Mouse (Mus musculus) urinary bladder, postnatal 14 days (tissue): ENCODE data around the gene Gnb3.
"Not testable (repeated sequence)": the region's sequence is repeated elsewhere in the genome, so short reads cannot be mapped to it uniquely, and the experiment has no call there.

Experiments used
- DNase-seq: peaks from one replicate; pipeline ENCODE4 v3.0.0; 2021; ENCODE audit warnings: low spot score

The Gnb3 gene

DNA sequence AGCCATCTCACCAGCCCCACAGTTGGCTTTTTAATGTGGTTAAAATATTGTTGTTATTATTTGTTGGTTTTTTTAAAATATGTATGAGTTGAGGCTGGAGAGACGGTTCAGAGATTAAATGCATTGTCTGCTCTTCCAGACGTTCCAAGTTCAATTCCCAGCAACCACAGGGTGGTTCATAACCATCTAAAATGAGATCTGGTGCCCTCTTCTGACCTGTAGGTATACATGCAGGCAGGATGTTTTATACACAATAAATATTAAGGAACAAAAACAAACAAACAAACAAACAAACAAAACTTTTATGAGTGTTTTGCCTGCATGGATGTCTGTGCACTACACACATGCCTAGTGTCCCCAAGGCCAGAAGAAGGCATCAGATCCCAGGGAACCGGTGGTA is 37.0 kb downstream of the Gnb3 start:
- no peak for DNase-seq

DNA sequence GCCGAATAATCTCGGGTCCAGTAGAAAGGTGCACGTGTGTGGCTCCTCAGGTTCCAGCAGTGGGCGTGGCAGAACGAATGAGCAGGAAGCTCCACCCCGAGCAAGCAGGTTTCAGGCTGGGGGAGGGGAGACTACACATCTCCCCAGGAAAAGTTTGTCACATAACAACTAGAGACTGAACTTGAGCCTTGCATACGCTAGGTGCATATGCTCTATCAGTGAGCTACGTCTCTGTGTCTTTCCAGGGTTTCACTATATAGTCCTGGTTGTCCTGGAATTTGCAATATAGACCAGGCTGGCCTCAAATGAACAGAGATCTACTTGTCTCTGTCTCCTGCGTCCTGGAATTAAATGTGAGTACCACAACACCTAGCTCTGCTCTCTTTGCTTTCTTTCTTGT is 37.7 kb downstream of the Gnb3 start:
- not testable (repeated sequence) for DNase-seq

DNA sequence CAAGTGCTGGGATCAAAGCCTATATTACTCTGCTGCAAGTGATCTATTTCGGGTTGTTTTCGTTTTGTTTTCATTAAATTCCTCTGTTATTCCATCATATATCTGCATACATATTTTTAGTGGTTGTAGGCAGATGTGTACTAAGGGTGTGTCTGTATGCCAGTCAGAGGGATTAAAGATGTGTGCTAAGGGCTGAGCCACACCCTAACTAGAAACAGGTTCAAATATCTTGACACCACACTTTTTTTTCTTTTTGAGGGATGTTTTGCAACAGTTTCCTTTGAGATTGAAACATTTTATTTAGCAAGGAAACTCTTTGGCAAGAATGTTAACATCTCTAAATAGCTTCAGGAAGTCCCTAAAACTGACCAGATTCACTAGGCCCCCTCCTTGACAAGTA is 43.9 kb downstream of the Gnb3 start:
- DNase-seq: no peak

DNA sequence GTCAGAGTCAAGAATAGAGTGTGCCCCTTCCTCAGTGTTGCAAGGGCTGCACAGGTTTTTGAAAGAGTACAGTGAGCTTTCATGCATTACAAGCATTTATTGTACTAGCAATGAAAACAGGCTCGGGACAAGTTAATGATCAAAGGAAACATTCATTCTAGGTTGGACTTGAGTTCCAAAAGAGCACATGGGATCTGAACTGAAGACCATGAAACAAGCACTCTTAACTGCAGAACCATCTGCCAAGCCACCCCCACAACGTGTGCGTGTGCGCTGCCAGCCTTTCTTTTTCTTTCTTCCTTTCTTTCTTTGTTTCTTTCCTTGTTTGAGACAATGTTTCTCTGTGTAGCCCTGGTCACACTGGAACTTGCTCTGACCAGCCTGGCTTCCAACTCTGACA is 44.3 kb downstream of the Gnb3 start:
- DNase-seq: no peak

DNA sequence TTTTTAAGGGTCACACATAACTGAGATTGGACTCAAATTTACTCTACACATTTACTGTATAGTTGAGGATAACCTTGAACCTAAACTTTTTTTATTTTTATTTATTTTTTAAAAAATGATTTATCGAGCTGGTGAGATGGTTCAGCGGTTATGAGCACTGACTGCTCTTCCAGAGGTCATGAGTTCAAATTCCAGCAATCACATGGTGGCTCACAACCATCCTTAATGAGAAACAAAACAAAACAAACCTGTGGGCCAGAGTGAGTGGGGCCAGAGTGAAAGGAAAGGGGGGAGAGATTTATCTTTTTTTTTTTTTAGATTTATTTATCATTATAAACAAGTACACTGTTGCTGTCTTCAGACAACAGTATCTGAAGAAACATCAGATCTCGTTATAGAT is 48.2 kb downstream of the Gnb3 start:
- no peak for DNase-seq

DNA sequence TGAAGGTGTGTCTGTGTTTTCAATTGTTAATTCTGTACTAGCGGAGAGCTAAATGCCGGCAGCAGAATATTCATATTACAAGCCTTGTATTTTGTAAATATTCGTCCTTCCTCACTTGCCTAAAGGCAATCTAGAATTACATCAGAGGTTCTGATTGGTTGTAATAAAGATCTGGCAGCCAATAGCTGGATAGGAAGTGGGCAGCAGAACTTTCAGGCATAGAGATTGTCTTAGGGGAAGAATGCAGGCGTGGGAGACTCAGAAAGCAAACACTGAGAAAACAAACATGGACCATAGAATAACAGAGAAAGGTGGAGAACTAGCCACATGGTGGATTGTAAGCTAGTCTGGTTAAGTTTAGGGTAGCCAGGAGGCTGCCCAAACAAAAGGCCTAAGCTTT is 50.0 kb downstream of the Gnb3 start:
- DNase-seq: no peak

DNA sequence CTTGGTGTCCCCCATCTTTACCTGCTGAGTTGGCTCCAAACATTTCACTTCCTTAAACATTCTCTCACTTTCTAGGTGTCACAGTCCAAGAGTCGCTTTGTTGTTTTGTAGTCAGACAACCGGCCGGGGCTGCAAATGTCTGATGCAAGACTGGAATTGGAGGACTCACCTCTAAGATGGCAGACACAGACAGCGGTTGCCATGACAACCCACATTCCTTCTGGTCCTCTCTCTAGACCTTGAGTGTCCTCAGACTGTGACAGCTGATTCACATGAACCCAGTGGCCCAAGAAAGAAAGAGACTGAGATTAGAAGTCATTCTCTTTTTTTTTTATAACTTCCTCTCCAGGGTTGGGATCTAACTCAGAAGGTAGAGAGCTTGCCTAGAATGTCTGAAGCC is 50.6 kb downstream of the Gnb3 start:
- DNase-seq: no peak

DNA sequence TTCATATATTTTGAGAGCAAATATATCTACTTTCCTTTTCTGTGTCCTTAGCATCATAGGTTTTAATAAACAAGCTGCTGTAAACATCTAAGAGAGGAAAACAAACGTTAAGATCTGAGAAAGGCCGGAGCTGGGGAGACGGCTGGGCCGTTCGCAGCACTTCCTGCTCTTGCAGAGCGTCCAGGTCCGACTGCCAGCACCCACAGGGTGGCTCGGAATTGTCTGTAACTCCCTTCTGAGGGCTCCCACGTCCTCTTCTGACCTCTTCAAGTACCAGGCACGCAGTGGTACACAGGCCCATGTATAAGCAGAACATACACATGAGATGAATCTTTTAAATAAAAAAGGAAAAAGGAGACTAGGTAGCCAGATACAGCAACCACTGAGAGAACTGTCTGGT is 52.4 kb downstream of the Gnb3 start:
- no peak for DNase-seq

DNA sequence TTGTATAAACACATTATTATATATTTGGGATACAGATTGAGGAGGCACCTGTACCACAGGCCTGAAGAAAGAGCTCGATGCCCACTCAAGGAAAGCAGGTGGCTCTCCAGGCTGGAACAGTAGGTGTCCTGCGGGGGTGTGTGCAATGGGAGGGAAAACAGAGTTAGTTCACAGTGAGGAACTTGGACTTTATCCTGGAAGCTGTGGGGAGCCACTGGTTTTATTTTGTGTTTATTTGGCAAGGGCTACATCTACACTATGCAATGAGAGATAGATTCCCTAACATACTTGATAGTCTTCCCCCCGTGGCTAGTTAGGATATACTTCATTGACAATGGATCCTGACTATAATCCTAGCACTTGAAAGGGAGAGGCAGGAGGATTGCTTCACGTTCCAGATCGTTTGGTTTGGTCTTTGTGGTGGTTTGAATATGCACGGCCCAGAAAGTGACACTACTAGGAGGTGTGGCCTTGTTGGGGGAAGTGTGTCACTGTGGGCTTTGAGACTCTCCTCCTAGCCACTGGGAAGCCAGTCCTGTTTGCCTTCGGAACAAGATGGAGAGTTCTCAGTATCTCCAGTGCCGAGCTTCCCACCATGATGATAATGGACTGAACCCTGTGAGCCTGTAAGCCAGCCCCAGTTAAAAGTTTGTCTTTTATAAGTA is 53.2 kb downstream of the Gnb3 start:
- no peak for DNase-seq
